Mouse (Mus musculus) CH12.LX (cell line): ENCODE results near the gene Gm20388.

Experiments
- CTCF ChIP-seq, 2 experiments: IDR thresholded peaks in 1 of 2; conservative IDR thresholded peaks in 1 of 2; 2 replicates each; pipeline ENCODE4 v1.5.1; 2011 to 2012; ENCODE audit warnings: low read depth in 2 of 2, low read length in 2 of 2, improper control_type of control experiment in 1 of 2, inconsistent platforms in 1 of 2, mild to moderate bottlenecking in 1 of 2, moderate library complexity in 1 of 2
- EP300 ChIP-seq: IDR thresholded peaks from 2 replicates; pipeline ENCODE4 v1.6.1; 2011; ENCODE audit warnings: low read length, improper control_type of control experiment
- POLR2A ChIP-seq: IDR thresholded peaks from 2 replicates; pipeline ENCODE4 v1.6.1; 2011; ENCODE audit warnings: low read depth, mild to moderate bottlenecking, improper control_type of control experiment, low read length

DNA sequence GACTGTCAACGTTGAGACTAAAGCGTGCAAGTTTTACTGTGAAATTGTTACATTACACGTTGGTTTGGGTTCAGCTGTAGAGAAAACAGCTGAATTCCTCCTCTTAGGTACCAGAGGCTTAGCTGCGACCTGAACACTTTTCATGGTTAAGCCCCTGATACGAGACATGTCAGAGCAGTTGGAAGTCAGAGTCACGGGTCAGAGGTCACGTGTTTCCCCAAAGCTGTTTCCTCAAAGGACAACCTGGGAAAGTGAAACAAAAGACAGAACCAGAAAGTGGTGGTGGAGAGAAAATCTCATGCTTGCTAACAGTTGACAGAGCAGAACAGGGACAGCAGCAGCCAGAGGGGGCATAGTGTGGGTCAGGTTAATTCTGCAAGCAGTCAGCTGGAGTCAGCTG, 3760.8 kb downstream of the Gm20388 start:
- no peak for TF ChIP-seq EP300
- no peak for TF ChIP-seq POLR2A
- no peak for TF ChIP-seq CTCF (conservative IDR thresholded peaks at IDR 0.05 in 1 of 2, IDR thresholded peaks at IDR 0.05 in 1 of 2; ENCODE audit: low read depth in 2 of 2, low read length in 2 of 2)
